Mouse (Mus musculus) heart, embryonic 13.5 days (tissue): Measurements from ENCODE around the gene Elof1. TPM values are rescaled to one million over a fixed set of nuclear protein-coding genes. Genes with fewer than 3 reads are reported as not detected.
"Not testable (repeated sequence)": the region's sequence is repeated elsewhere in the genome, so short reads cannot be mapped to it uniquely, and the experiment has no call there.

ENCODE experiments used
- ATAC-seq: fragments of 200-750 bp; cut with Nextera tagmentation; 2 replicates; pipeline ENCODE4 v1.8.0; 2017; ENCODE audit warnings: moderate TSS enrichment; ENCODE audit not compliant: insufficient number of reproducible peaks, low FRiP score, low TSS enrichment; ENCODE audit errors: extremely low read depth
- H3K27ac ChIP-seq: fragments of 300-500 bp; sonication (generic); replicated peaks from 2 replicates; pipeline ENCODE4 v1.5.1; 2015; ENCODE audit warnings: moderate library complexity, mild to moderate bottlenecking, inconsistent platforms
- H3K27me3 ChIP-seq: fragments of 300-500 bp; sonication (generic); replicated peaks from 2 replicates; pipeline ENCODE4 v1.6.1; 2015; ENCODE audit warnings: mild to moderate bottlenecking, inconsistent platforms
- H3K36me3 ChIP-seq: fragments of 300-500 bp; sonication (generic); 2 replicates; pipeline ENCODE4 v1.6.1; 2015; ENCODE audit warnings: mild to moderate bottlenecking, inconsistent platforms
- H3K4me1 ChIP-seq: fragments of 300-500 bp; sonication (generic); 2 replicates; pipeline ENCODE4 v1.6.1; 2015; ENCODE audit warnings: inconsistent platforms
- H3K4me2 ChIP-seq: fragments of 300-500 bp; sonication (generic); 2 replicates; pipeline ENCODE4 v1.6.1; 2015; ENCODE audit warnings: inconsistent platforms, mild to moderate bottlenecking, moderate library complexity
- H3K4me3 ChIP-seq: fragments of 300-500 bp; sonication (generic); 2 replicates; pipeline ENCODE4 v1.5.1; 2015; ENCODE audit warnings: moderate library complexity, mild to moderate bottlenecking, inconsistent platforms
- H3K9ac ChIP-seq: fragments of 300-500 bp; sonication (generic); 2 replicates; pipeline ENCODE4 v1.6.1; 2015; ENCODE audit warnings: inconsistent platforms, mild to moderate bottlenecking, moderate library complexity
- H3K9me3 ChIP-seq: fragments of 300-500 bp; sonication (generic); 2 replicates; pipeline ENCODE4 v1.6.1; 2016; ENCODE audit warnings: inconsistent platforms
- WGBS: fragments of 180-500 bp; shearing (Covaris S2); methylation state at CpG from one replicate; pipeline ENCODE4 v1.1.7; 2015; ENCODE audit warnings: mixed read lengths; 5-methylcytosine and 5-hydroxymethylcytosine counted together
- polyA plus RNA-seq: library from polyadenylated mRNA; unstranded; fragments of >200 nt; fragmentation: Nextera tagmentation; extraction: Ambion mirVana; gene quantifications from 2 replicates; pipeline ENCODE4 v1.2.1, GENCODE M21; 2015

The Elof1 gene
- polyA plus RNA-seq, 1 experiment from 2014 or later, result 106 TPM

DNA sequence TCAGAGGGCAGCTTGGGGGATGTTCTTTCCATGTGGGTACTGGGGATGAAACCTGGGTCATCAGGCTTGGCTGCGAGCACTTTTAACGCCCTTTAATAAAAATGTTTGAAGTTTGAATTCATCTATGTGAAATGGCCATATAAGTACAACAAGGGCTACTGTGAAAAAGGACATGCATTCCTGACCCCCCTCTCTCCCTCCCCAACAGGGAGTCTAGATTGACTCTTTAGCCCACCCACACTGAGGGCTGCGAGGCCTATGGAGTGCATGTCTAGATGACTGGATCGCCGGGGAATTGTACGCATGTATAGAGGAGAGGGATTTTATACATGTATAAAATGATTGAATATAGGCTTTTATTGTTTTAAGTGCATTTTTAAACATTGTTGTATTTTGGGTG lies 31.0 kb downstream of the Elof1 start:
- H3K36me3 ChIP-seq, result peaks cover 14% of the 10 kb centered on the region; the same call in 1 of the 2 replicates
- H3K9me3 ChIP-seq, result no peaks in the 10 kb centered on the region
- H3K4me3 ChIP-seq, result peak overlapping the region; percentile 83
- peak overlapping the region; percentile 76 for H3K27ac ChIP-seq
- no peak for ATAC-seq
- H3K4me2 ChIP-seq, result peak overlapping the region; percentile 82
- peak overlapping the region; percentile 90 for H3K9ac ChIP-seq
- WGBS, result 71% methylated on average over 6 of the region's 6 CpGs
- H3K4me1 ChIP-seq, result peaks cover 34% of the 10 kb centered on the region
- no peaks in the 10 kb centered on the region for H3K27me3 ChIP-seq

DNA sequence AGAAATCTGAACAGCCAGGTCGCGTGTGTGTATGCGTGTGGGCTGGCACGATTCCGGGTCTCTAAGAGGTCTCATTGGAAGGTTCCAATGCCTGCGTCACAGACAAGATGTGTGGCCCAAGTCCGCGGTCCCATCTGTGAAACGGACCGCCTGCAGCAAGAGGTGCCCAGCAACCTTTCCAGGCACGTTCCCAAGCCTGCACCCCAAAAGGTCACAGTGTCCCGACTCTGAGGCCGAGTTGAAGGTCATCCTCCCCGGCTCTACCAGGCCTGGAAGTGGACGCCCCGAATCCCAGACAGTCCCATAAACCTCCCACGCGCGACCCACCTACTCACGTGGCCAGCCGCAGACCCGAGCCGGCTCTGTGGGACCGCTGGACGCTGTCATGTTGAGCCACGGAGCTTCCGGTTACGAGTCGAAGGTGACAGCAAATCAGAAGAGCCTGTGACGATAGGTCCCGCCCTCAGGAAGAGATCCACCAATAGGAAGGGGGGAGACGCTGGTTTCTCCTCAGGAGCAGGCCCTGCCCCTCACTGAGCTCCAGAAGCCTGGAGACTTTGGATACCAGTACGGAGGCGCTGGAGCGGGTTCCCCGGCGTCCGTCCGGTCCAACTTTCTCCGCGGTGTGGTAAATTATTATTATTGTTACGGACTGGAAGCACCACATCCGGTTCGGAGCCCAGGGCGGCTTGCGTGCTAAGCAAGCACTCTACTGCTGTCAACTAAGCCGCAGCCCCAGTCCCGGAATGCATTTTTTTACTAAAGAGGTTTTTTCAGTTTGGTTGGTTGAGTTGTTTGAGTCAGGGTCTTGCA lies 31.7 kb downstream of the Elof1 start, which contains the start of gene Ecsit:
Gene Ecsit (minus strand): TSS at position 417 of the 813 bp plus-strand sequence.
- peak within 1 kb of the TSS; percentile 90 for H3K9ac ChIP-seq
- WGBS, result under 1% methylated on average over 48 of the region's 48 CpGs

DNA sequence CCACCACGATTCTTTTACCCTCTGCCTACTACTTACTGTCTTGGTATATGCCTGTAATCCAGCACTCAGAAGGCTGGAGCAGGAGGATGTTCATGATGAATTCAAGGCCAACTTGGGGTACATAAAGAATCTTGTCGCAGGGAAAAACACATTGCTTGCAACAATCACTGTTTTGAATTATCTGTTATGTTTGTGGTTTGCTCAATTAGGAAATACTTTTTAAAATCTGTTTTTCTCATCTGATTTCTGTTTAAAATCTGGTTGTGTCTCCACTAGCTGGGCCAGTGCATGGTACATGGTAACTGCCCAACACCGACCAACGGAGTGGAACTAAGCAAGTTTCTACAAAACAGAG lies 32.3 kb downstream of the Elof1 start:
- Histone ChIP-seq H3K4me1 (peaks cover 34% of the 10 kb centered on the region), H3K36me3 (peaks cover 24% of the 10 kb centered on the region), H3K4me3 (peak overlapping the region; percentile 83), H3K27ac (peak overlapping the region; percentile 64), H3K9ac (peak overlapping the region; percentile 90), H3K4me2 (peak overlapping the region; percentile 82), H3K9me3 (no peaks in the 10 kb centered on the region), H3K27me3 (no peaks in the 10 kb centered on the region)
- no peak for ATAC-seq
- WGBS, result 32% methylated on average over 4 of the region's 4 CpGs

More for the DNA sequence above, 31.7 kb downstream of the Elof1 start, which contains the start of gene Ecsit:
- peak within 1 kb of the TSS; percentile 82 for H3K4me2 ChIP-seq
- ATAC-seq, result peak; percentile 95
- H3K4me1 ChIP-seq, result peaks cover 34% of the 10 kb centered on the region
- peak within 1 kb of the TSS; percentile 83 for H3K4me3 ChIP-seq
- peak within 1 kb of the TSS; percentile 76 for H3K27ac ChIP-seq
- no peaks in the 10 kb centered on the region for H3K9me3 ChIP-seq
- no peaks in the 10 kb centered on the region for H3K27me3 ChIP-seq
- H3K36me3 ChIP-seq, result peaks cover 18% of the 10 kb centered on the region

DNA sequence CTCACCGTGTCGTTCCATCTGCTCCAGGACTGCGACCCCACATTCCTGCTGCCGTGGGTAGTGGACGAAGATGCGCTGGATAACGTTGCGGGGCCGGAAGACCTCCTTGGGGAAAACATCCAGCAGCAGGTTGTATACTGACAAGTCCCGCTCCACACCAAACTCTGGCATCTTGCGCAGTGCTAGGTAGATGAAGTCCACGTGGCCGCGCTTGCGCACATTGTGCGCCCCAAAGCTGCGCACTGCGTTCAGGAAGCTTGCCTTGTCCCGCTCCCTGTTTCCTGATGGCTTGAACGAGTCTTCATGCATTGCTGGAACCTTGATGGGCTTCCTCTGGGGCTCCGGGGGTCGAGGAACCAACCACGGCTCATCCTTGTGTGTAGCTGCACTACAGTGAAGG lies 40.7 kb downstream of the Elof1 start:
- H3K9ac ChIP-seq, result no peak overlapping the region
- no peak for ATAC-seq
- no peaks in the 10 kb centered on the region for H3K4me1 ChIP-seq
- 88% methylated on average over 23 of the region's 23 CpGs for WGBS
- H3K4me2 ChIP-seq, result no peak overlapping the region
- no peaks in the 10 kb centered on the region for H3K27me3 ChIP-seq
- no peaks in the 10 kb centered on the region for H3K9me3 ChIP-seq
- no peak overlapping the region for H3K27ac ChIP-seq
- no peak overlapping the region for H3K4me3 ChIP-seq
- peaks cover 67% of the 10 kb centered on the region for H3K36me3 ChIP-seq

DNA sequence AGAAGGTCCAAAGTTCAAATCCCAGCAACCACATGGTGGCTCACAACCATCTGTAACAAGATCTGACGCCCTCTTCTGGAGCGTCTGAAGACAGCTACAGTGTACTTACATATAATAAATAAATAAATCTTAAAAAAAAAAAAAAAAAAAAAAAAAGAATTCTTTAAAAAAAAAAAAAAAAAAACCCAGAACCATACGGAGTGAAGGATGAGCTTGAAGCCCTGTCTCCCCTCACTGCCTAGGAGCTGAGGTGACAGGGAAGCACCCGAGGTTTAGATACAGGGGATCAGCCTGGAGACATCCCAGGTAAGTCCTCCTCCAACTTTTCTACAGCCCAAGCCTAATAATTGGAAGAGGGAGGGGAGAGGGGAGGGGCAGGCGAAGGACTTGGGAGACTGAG lies 41.2 kb downstream of the Elof1 start:
- H3K27ac ChIP-seq, H3K4me3 ChIP-seq, H3K9me3 ChIP-seq, H3K4me1 ChIP-seq, H3K27me3 ChIP-seq, H3K9ac ChIP-seq, H3K4me2 ChIP-seq, ATAC-seq: not testable (repeated sequence)
- 84% methylated on average over 5 of the region's 5 CpGs for WGBS
- peaks cover 67% of the 10 kb centered on the region for H3K36me3 ChIP-seq

DNA sequence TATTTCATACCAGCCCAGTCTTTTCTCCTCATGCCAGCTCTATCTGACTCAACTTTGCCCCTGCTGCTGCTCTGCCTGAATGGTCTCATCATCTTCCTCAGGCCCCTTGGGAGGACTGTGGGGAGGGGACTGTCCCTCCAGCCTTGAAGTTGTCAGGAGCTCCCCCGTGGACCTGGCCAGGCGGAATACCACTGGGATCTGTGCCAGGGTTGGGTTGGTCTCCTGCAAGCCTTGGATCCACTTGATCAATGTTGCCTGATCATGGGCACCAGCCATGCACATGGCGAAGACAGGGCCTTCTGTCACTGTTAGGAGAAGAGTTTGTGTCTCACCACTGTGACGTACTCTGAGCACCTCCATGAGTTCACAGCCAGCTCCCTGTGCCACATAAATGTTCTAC lies 44.7 kb downstream of the Elof1 start:
- H3K4me2 ChIP-seq, result no peak overlapping the region
- H3K9me3 ChIP-seq, result no peaks in the 10 kb centered on the region
- no peak for ATAC-seq
- peaks cover 11% of the 10 kb centered on the region for H3K4me1 ChIP-seq
- H3K9ac ChIP-seq, result no peak overlapping the region
- H3K4me3 ChIP-seq, result no peak overlapping the region
- no peak overlapping the region for H3K27ac ChIP-seq
- H3K27me3 ChIP-seq, result no peaks in the 10 kb centered on the region
- WGBS, result 92% methylated on average over 4 of the region's 4 CpGs
- H3K36me3 ChIP-seq, result peaks cover 60% of the 10 kb centered on the region

DNA sequence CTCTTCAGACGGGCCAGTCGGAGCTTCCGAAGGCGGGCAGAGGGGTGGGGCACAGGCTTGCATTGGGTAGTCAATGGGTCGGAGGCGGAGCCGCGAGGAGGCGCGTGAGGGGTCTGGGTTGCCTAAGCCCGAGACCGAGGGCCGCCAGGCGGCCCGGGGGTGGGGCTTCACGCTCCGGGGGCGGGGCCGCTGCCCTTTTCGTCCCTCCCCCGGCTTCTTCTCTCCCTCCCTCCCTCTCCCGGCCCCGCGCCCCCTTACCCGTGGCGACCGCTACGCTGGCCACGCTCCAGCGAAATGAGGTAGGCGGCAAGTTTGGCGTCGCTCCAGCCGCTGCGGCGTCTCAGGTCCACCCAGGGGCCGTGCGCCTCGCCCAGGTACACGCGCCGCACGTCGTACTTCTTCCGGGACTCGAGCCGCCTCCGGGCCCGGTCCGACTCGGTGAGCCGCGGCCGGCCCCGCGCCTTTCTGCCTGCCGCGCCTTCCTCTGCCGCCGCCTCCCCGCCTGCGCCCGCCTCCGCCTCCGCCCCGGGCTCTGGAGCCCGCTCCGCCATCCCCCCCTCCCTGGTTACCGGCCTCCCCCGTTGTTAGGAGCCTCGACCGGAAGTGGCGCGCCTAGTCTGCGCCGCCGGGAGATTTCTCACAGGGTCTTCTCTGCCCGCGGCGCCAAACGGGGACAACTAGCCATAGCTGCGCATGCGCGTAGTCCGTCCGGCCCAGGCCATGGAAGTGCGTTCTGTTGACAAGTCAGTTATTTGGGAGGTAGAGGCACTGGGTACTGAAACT lies 46.0 kb downstream of the Elof1 start, which contains the start of the genes Gm49318 and Zfp653:
Gene Gm49318 (minus strand): TSS at position 469 of the 783 bp plus-strand sequence.
Gene Zfp653 (minus strand): TSS at position 586 of the 783 bp plus-strand sequence.
- peak within 1 kb of the TSS; percentile 70 for H3K4me2 ChIP-seq
- peak within 1 kb of the TSS; percentile 77 for H3K4me3 ChIP-seq
- under 1% methylated on average over 70 of the region's 87 CpGs for WGBS
- peaks cover 11% of the 10 kb centered on the region for H3K4me1 ChIP-seq
- H3K36me3 ChIP-seq, result peaks cover 56% of the 10 kb centered on the region
- peak within 1 kb of the TSS; percentile 99 for H3K27ac ChIP-seq
- no peaks in the 10 kb centered on the region for H3K27me3 ChIP-seq
- H3K9ac ChIP-seq, result peak within 1 kb of the TSS; percentile 95
- ATAC-seq, result peak; percentile 95
- H3K9me3 ChIP-seq, result no peaks in the 10 kb centered on the region

DNA sequence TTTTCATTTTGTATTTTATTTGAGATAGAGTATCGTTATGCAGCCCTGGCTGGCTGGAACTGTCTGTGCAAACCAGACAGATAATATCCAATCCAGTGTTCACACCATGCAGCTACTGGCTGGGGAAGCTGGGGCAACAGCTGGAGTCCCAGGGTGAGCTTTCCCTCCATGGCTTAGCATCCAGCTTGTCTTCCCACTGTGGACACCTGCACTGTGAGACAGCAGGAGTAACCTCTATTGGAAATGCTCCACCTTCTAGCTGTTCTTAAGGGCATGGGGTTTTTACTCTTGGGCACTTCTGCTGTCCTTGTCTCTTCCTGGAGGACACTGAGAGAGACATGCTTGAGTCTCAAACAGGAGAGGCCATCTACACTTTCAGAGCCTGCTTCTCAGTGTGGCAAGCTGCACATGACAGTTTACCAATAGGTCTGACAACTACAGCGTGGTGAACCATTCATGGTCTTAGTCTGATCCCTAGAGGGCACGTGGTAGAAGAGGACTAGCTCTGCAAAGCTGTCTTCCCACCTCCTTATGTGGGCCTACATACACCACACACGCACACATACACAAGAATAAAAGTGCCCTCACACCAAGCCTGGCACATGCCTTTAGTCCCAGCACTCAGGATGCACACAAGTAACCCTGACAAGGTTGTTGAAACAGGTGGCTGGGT lies 47.0 kb downstream of the Elof1 start:
- WGBS, result 66% methylated on average over 4 of the region's 4 CpGs
- Histone ChIP-seq H3K27me3 (no peaks in the 10 kb centered on the region), H3K4me1 (peaks cover 11% of the 10 kb centered on the region), H3K9me3 (no peaks in the 10 kb centered on the region), H3K4me3 (peak overlapping the region; percentile 77), H3K9ac (peak overlapping the region; percentile 73), H3K27ac (peak overlapping the region; percentile 99), H3K4me2 (peak overlapping the region; percentile 70), H3K36me3 (peaks cover 60% of the 10 kb centered on the region)
- ATAC-seq, result no peak

DNA sequence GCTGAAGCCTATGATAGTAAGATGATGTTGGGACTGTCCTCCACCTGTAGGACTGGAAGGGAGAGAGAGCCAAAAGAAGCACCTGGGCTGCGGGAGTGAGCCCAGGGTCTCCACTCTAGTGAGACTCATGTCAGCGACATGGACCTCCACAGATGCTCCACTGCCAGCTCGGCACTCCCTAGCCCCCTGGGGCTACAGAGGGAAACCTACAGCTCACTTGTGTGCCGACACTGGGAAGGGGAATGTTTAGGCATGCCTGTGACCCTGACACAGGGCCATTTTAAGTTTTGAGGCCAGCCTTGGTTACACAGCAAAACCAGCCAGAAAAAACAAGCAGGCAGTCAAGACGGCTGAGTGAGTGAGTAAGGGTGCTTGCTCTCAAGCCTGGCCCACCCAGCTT lies 49.8 kb downstream of the Elof1 start:
- no peak for ATAC-seq
- H3K9ac ChIP-seq, result no peak overlapping the region
- H3K36me3 ChIP-seq, result peaks cover 60% of the 10 kb centered on the region
- WGBS, result 83% methylated on average over 5 of the region's 5 CpGs
- H3K27ac ChIP-seq, result no peak overlapping the region
- no peak overlapping the region for H3K4me3 ChIP-seq
- H3K9me3 ChIP-seq, result no peaks in the 10 kb centered on the region
- peaks cover 11% of the 10 kb centered on the region for H3K4me1 ChIP-seq
- H3K27me3 ChIP-seq, result no peaks in the 10 kb centered on the region
- no peak overlapping the region for H3K4me2 ChIP-seq

DNA sequence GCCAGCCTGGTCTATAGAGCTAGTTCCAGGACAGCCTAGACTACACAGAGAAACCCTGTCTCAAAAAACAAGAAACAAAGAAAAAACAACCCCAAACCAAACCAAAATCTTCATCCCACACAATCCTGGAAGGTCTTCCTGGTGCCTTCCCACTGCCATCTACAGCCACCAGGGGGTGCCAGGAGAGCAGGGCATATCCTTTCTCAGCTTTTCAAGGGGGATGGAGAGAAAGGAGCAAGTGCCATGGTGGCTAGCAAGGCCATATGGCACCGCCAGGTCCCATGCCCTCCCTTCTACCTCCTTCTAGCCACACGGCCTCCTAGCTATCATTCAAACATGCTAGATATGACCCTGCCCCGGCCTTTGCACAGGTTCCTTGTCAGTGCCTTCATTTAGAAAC lies 50.5 kb downstream of the Elof1 start:
- Histone ChIP-seq H3K36me3 (peaks cover 66% of the 10 kb centered on the region), H3K4me3 (no peak overlapping the region), H3K9ac (no peak overlapping the region), H3K9me3 (no peaks in the 10 kb centered on the region), H3K27me3 (no peaks in the 10 kb centered on the region), H3K27ac (no peak overlapping the region), H3K4me1 (peaks cover 11% of the 10 kb centered on the region), H3K4me2 (no peak overlapping the region)
- 67% methylated on average over 3 of the region's 3 CpGs for WGBS
- no peak for ATAC-seq

DNA sequence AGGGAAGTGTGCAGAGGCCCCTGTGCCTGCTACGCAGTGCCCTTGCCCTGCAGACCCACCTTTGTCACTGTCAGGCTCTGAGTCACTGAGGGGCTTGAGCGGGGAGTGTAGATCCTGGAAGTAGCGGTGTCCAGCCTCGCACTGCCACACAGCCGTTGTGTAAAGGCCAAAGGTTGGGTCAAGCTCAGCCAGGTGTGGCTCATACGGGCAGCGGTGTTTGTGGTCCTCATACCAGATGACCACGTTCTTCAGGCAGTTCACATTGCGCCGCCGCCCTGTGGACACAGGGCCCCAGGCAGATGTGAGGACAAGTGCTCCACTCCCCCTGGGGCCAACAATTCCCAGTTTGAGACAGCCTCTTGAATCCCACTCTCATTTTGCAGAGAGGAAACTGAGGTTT lies 51.3 kb downstream of the Elof1 start:
- Histone ChIP-seq H3K27me3 (no peaks in the 10 kb centered on the region), H3K27ac (no peak overlapping the region), H3K36me3 (peaks cover 74% of the 10 kb centered on the region), H3K9ac (no peak overlapping the region), H3K4me1 (peaks cover 11% of the 10 kb centered on the region), H3K4me2 (no peak overlapping the region), H3K4me3 (no peak overlapping the region), H3K9me3 (no peaks in the 10 kb centered on the region)
- ATAC-seq, result no peak
- WGBS, result 94% methylated on average over 11 of the region's 11 CpGs
